Mouse (Mus musculus) thymus, adult 2 months (tissue): Measurements from ENCODE around the gene Cisd3.

ENCODE experiments used
- CTCF ChIP-seq: fragments of 200-500 bp; IDR thresholded peaks from 2 replicates; pipeline ENCODE4 v1.5.1; 2012; ENCODE audit warnings: mild to moderate bottlenecking, control low read depth, low read length, moderate library complexity, borderline replicate concordance; ENCODE audit not compliant: control insufficient read depth, poor library complexity, insufficient read depth; ENCODE audit errors: extremely low read depth
- POLR2A ChIP-seq: fragments of 200-500 bp; IDR thresholded peaks from 2 replicates; pipeline ENCODE4 v1.6.1; 2012; ENCODE audit warnings: mild to moderate bottlenecking, low read length, control low read depth, moderate library complexity; ENCODE audit not compliant: control insufficient read depth, poor library complexity, insufficient read depth; ENCODE audit errors: extremely low read depth

DNA sequence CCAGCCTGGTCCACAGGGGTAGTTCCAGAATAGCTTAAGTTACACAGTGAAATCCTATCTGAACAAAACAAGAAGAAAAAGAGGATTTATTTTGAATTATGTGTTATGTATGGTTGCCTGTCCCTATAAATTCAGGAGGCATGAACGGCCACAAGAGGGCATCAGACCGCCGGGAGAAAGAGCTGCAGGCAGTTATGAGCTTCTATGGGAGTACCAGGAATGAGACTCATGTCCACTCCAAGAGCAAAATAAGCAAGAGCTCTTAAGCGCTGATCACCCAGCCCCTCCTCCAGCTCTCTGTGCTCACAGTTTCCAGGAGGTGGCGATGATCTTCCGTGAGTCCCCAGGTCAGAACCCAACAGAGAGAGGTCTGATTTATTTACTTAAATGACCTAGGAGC is 40.8 kb upstream of the Cisd3 start:
- no peak; the same call in 1 of the 2 replicates for TF ChIP-seq CTCF
- no peak for TF ChIP-seq POLR2A
